Mouse (Mus musculus): ENCODE results near the gene Vmn1r163. TPM values are rescaled to one million over a fixed set of nuclear protein-coding genes. Genes with fewer than 3 reads are reported as not detected.
"Not testable (repeated sequence)": the region's sequence is repeated elsewhere in the genome, so short reads cannot be mapped to it uniquely, and the experiment has no call there.

The Vmn1r163 gene
- polyA plus RNA-seq (2012; rRNA removed), result not detected in 2 replicates

- not testable (repeated sequence) for H3K36me3 ChIP-seq (ENCODE audit: control insufficient read depth, insufficient read depth, low read length); DNase-seq; H3K4me1 ChIP-seq (ENCODE audit: control insufficient read depth, insufficient read depth, low read length); H3K4me3 ChIP-seq (ENCODE audit: insufficient read depth, low read depth, low read length); H3K27ac ChIP-seq (ENCODE audit: insufficient read depth, low read depth, low read length); H3K27me3 ChIP-seq (replicated peaks; ENCODE audit: control insufficient read depth, insufficient read depth, low read length)
- no CpG with 5 or more reads among the region's 1 CpGs for WGBS
Measured at GRCm38 (mm10) chr7:23055240-23055639, at the start of gene Vmn1r163. Gene Vmn1r163, plus strand, starts transcription at chr7:23055540.

- not testable (repeated sequence) for H3K36me3 ChIP-seq (ENCODE audit: control insufficient read depth, insufficient read depth, low read length); H3K4me1 ChIP-seq (ENCODE audit: control insufficient read depth, insufficient read depth, low read length); H3K27ac ChIP-seq (ENCODE audit: insufficient read depth, low read depth, low read length); DNase-seq; H3K4me3 ChIP-seq (ENCODE audit: insufficient read depth, low read depth, low read length); H3K27me3 ChIP-seq (replicated peaks; ENCODE audit: control insufficient read depth, insufficient read depth, low read length)
- no CpG with 5 or more reads among the region's 3 CpGs for WGBS
Measured at GRCm38 (mm10) chr7:23019823-23020222, 35.5 kb upstream of the Vmn1r163 start, which contains the start of gene Gm4216. Gene Gm4216, minus strand, starts transcription at chr7:23019923.

- H3K36me3 ChIP-seq (ENCODE audit: control insufficient read depth, insufficient read depth, low read length); H3K4me3 ChIP-seq (ENCODE audit: insufficient read depth, low read depth, low read length); H3K27me3 ChIP-seq (replicated peaks; ENCODE audit: control insufficient read depth, insufficient read depth, low read length); H3K27ac ChIP-seq (ENCODE audit: insufficient read depth, low read depth, low read length); DNase-seq; H3K4me1 ChIP-seq (ENCODE audit: control insufficient read depth, insufficient read depth, low read length): not testable (repeated sequence)
- WGBS, result no CpG with 5 or more reads among the region's 1 CpGs
Measured at GRCm38 (mm10) chr7:23067356-23067755, 12.0 kb downstream of the Vmn1r163 start, which contains the start of gene Gm8720. Gene Gm8720, minus strand, starts transcription at chr7:23067456.

Other genes with a start within 250 kb of the Vmn1r163 start
- not detected in 2 replicates for gene Vmn1r159, start 211.9 kb upstream of the Vmn1r163 start, polyA plus RNA-seq (2012; rRNA removed)
- not detected in 2 replicates for gene Vmn1r160, start 184.3 kb upstream of the Vmn1r163 start, polyA plus RNA-seq (2012; rRNA removed)
- gene Gm4214, start 70.9 kb upstream of the Vmn1r163 start, polyA plus RNA-seq (2012; rRNA removed), result not detected in 2 replicates
- not detected in 2 replicates for gene Gm4216, start 35.6 kb upstream of the Vmn1r163 start, polyA plus RNA-seq (2012; rRNA removed)
- not detected in 2 replicates for gene Gm8720, start 11.9 kb downstream of the Vmn1r163 start, polyA plus RNA-seq (2012; rRNA removed)
- gene Gm10662, start 88.9 kb downstream of the Vmn1r163 start, polyA plus RNA-seq (2012; rRNA removed), result not detected in 2 replicates
- gene Vmn1r165, start 161.8 kb downstream of the Vmn1r163 start, polyA plus RNA-seq (2012; rRNA removed), result not detected in 2 replicates
- not detected in 2 replicates for gene Vmn1r166, start 196.1 kb downstream of the Vmn1r163 start, polyA plus RNA-seq (2012; rRNA removed)
- not detected in 2 replicates for gene Gm6902, start 223.4 kb downstream of the Vmn1r163 start, polyA plus RNA-seq (2012; rRNA removed)
- gene Nlrp4e, start 245.7 kb downstream of the Vmn1r163 start, polyA plus RNA-seq (2012; rRNA removed), result not detected in 2 replicates

All from kidney, adult 2 months (tissue).